Mouse (Mus musculus): ENCODE data around the gene Arxes1.

DNA sequence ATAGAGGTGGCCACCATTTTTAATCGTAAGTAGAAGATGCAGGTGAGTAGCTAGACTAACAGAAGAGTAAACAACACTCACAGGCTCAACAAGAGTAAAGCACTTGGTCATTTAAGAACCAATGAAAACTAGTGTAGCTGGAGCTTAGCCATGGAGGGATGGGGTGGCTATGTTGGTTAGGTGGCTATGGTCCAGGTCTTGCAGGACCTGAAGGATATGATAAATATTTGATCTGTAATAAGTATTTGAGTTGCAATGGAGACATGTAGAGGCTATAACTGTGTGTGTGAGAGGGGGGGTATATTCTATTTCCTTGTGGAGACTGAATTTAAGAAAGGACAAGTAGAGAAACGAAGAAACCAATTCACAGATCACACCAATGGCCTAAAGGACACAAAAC lies 18.1 kb downstream of the Arxes1 start:
- TF ChIP-seq CTCF (IDR thresholded peaks at IDR 0.05; ENCODE audit: insufficient read depth, low read depth, low read length), result no peak
- TF ChIP-seq POLR2A (IDR thresholded peaks at IDR 0.05; ENCODE audit: insufficient read depth, low read depth, low read length), result no peak
